Mouse (Mus musculus) left cerebral cortex, adult 8-10 months (tissue): ENCODE data around the gene Grsf1. TPM values are rescaled to one million over a fixed set of nuclear protein-coding genes. Genes with fewer than 3 reads are reported as not detected.
A peak's percentile ranks its signal among the peaks of the same experiment; 100 is the strongest.

Experiments used
- DNase-seq, 2 experiments: peaks; one replicate each; pipeline ENCODE4 v3.0.0; 2022; ENCODE audit warnings: low spot score in 2 of 2
- total RNA-seq, 4 experiments: library from RNA; stranded (reverse); gene quantifications; 2 replicates each; pipeline ENCODE4 v1.2.4; 2022

Grsf1 gene
- total RNA-seq, 4 experiments from 2014 or later = 101 to 106 (median 103) TPM

GRCm38 (mm10) chr5:88630883-88631282 lies 45.1 kb downstream of the Grsf1 start:
- DNase-seq = no peak

- DNase-seq = no peak
Observed at GRCm38 (mm10) chr5:88629987-88630386, 46.0 kb downstream of the Grsf1 start.

GRCm38 (mm10) chr5:88629125-88629524 lies 46.8 kb downstream of the Grsf1 start:
- no peak for DNase-seq

- DNase-seq = no peak
Observed at GRCm38 (mm10) chr5:88627545-88627944, 48.4 kb downstream of the Grsf1 start.

GRCm38 (mm10) chr5:88616988-88617387 lies 59.0 kb downstream of the Grsf1 start:
- no peak for DNase-seq

- DNase-seq = peak in 1 of 2 experiments; percentile 55
Observed at GRCm38 (mm10) chr5:88614129-88614528, 61.8 kb downstream of the Grsf1 start.

Other genes starting within 250 kb of the Grsf1 start
- not detected for gene Ambn, start 220.2 kb downstream of the Grsf1 start, total RNA-seq
- not detected for gene Enam, start 188.2 kb downstream of the Grsf1 start, total RNA-seq
- gene Jchain, start 148.3 kb downstream of the Grsf1 start, total RNA-seq = under 1 TPM; 0.37 to 0.77 (median 0.59) TPM
- gene Utp3, start 121.7 kb downstream of the Grsf1 start, total RNA-seq = 10 to 100 TPM; 25.3 to 33.2 (median 29.2) TPM
- gene Rufy3, start 111.1 kb downstream of the Grsf1 start, total RNA-seq = 100 to 1,000 TPM; 180 to 191 (median 184) TPM
- gene Mob1b, start 44.7 kb upstream of the Grsf1 start, total RNA-seq = 10 to 100 TPM; 22.9 to 25.3 (median 24.4) TPM
- gene Dck, start 88.8 kb upstream of the Grsf1 start, total RNA-seq = 10 to 100 TPM; 14.5 to 15.2 (median 14.7) TPM
- gene Slc4a4, start 210.6 kb upstream of the Grsf1 start, total RNA-seq = 100 to 1,000 TPM; 144 to 154 (median 151) TPM